Mouse (Mus musculus) gastrocnemius, adult 2 months (tissue): ENCODE data around the gene March1. TPM values are rescaled to one million over a fixed set of nuclear protein-coding genes. Genes with fewer than 3 reads are reported as not detected.

Experiments used
- DNase-seq: peaks from one replicate; pipeline ENCODE4 v3.0.0; 2022
- H3K27ac ChIP-seq: fragments of 200-600 bp; 2 replicates; pipeline ENCODE4 v1.8.1; 2022; ENCODE audit warnings: mild to moderate bottlenecking
- H3K4me3 ChIP-seq: fragments of 200-600 bp; 2 replicates; pipeline ENCODE4 v1.8.1; 2022; ENCODE audit warnings: mild to moderate bottlenecking, moderate library complexity
- CTCF ChIP-seq: fragments of 200-600 bp; IDR thresholded peaks from 2 replicates; pipeline ENCODE4 v1.8.1; 2022; ENCODE audit warnings: antibody characterized with exemption, mild to moderate bottlenecking, moderate library complexity
- intact Hi-C: fragments of 180-260 bp; cut with DNase I; formaldehyde crosslinking; loops from one replicate; pipeline ENCODE4 v1.15.1; 2025
- total RNA-seq, 2 experiments: library from RNA; stranded (reverse); gene quantifications; 2 replicates each; pipeline ENCODE4 v1.2.3; 2021

Gene March1
- total RNA-seq, 2 experiments from 2014 or later, result 0.20 to 0.42 TPM

DNA sequence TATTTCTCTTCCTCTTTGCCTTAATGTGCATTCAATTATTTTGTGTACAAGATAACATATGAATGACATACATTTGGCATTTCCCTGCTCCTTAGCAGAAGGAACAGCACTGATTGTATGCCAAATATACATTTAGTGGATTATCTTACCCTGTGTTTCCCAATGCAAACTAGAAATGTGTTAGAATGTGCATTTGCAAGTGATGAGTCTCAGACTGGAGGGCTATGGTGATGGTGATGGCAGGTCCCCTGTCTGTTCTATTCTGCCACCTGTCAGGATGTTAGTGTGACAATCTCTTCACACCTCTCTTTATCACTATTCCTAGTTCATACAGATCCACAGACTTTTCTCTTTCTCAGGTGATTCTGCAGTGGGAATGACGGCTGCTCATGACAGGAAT is 480.4 kb downstream of the March1 start:
- intact Hi-C loops, result no loop called here
- DNase-seq, result no peak
- H3K4me3 ChIP-seq, result no peak overlapping the region
- no peak overlapping the region for H3K27ac ChIP-seq
- no peak for TF ChIP-seq CTCF

DNA sequence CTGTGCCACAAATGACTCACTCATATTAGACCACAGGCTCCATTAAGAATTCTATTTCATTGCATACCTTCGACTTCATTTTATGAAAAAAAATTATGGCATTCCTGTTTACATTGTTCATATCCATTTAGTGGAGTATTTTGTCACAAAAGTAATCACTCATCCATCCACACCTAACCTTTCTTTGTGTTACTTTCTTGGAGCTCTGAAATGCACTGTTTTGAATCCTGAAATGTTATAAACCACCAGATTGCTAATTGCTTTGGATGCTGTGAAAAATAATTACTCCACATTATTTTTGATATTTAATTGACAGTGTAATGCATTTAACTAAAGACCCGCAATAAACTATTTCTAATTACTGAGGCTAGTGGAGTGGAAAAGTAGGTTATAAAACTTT is 501.6 kb downstream of the March1 start:
- DNase-seq, result no peak
- Histone ChIP-seq H3K27ac (no peak overlapping the region), H3K4me3 (no peak overlapping the region)
- no peak for TF ChIP-seq CTCF
- intact Hi-C loops, result no loop called here

DNA sequence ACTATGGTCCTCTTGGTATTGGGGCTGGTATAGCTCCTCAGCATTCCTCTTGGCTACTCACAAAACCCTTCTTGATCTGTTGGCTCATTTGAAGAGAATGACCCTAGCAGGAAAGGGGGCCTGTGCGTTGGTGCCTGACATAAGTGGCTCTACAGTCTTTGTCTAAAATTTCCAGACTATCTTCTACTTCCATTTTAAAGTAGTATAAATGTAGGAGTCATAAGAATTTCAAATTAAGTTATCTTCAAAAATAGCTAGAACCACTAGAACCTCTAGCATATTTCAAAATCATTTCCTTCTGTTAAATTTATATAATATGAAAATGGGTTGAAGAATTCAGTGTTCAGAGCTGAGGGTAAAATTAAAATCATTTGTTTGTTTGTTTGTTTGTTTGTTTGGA is 541.9 kb downstream of the March1 start:
- DNase-seq, result no peak
- no peak for TF ChIP-seq CTCF
- Histone ChIP-seq H3K4me3 (no peak overlapping the region), H3K27ac (no peak overlapping the region)
- intact Hi-C loops, result no loop called here

DNA sequence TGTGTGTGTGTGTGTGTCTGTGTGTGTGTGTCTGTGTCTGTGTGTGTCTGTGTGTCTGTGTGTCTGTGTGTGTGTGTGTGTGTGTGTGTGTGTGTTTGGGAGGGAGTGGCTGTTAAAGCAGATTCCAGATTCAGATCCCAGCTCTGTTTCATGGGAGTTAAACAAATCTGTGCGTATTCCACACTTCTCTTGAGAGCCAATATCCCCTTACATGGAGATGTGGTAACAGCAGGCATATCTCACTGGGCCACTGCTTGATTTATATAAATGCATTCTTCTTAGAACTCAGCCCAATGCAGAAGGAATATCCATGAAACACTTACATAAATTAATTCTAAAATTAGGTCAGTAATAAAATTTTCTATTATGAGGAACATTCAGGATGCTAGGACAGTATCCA is 549.1 kb downstream of the March1 start:
- intact Hi-C loops, result no loop called here
- Histone ChIP-seq H3K4me3 (no peak overlapping the region), H3K27ac (no peak overlapping the region)
- no peak for DNase-seq
- no peak for TF ChIP-seq CTCF

DNA sequence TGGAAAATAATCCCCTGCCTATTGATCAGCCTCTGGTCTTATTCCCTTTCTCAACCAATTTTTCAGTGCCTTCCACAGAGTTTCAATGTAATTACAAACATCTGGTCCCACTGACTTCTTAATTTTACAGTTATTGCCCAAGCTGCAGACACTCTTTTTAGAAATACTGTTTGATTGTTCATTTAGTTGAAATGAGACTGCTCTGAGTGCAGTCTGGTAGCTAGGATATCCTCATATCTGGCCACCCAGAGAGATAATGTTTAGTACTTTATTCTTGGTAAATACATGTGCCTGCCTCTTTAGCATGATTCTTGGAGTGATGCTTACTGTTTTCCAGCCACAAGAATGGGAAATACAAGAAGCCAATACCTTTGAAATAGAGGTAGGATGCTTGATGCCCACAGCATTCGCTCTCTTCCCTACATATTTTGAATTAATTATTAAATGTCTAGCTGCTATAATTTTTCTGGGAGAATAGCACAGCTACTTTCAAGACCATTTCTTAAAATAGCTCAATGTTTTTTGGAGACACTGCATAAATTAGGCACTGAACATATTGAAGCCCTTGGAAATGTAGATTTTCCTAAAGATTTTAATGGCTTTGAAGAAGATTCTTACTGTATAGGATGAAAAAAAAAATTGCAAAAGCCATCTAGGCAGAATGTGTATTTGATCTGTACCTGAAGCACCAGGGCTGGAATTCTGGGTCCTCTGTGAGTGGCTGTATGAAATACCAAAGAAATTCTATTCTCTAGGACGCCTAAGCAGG is 549.9 kb downstream of the March1 start:
- H3K4me3 ChIP-seq, result no peak overlapping the region
- intact Hi-C loops, result no loop called here
- H3K27ac ChIP-seq, result no peak overlapping the region
- TF ChIP-seq CTCF, result no peak
- DNase-seq, result no peak

DNA sequence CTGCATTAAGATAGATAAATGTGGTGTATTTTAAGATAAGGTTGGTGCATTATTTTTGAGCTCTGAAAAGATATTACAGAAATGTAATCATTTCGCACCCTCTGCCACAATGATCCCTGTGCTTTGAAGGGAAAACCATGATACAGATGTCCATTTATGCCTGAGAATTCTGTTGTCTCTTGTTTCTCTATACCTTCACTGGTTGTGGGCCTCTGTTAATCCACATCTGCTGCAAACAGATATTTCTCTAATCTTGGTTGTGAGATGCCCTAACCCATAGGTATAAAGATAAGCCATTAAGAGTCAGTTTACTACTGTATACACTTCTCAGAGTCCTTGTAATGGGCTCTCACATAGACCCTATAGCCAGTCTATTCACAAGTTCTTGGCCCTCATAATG is 561.6 kb downstream of the March1 start:
- intact Hi-C loops, result no loop called here
- no peak overlapping the region for H3K4me3 ChIP-seq
- DNase-seq, result no peak
- H3K27ac ChIP-seq, result no peak overlapping the region
- TF ChIP-seq CTCF, result no peak

DNA sequence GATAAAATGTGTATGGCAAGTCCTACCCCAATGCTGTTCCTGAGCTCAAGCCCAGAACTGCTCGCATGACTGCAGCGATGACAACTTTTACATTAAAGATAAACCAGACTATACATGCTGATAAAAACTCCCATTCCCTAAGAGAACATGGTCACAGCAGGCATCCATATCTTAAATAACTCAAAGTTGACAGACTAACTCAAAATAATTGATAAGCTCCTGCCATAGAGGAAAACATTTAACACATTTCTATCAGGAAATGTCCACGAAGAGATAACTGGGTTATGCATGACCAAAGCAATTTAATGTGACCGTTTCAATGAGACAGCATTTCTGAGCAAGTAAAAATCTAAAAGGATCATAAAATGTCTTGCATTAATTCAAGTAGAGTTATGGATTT is 563.6 kb downstream of the March1 start:
- H3K4me3 ChIP-seq, result no peak overlapping the region
- no peak for DNase-seq
- intact Hi-C loops, result no loop called here
- TF ChIP-seq CTCF, result no peak
- no peak overlapping the region for H3K27ac ChIP-seq

DNA sequence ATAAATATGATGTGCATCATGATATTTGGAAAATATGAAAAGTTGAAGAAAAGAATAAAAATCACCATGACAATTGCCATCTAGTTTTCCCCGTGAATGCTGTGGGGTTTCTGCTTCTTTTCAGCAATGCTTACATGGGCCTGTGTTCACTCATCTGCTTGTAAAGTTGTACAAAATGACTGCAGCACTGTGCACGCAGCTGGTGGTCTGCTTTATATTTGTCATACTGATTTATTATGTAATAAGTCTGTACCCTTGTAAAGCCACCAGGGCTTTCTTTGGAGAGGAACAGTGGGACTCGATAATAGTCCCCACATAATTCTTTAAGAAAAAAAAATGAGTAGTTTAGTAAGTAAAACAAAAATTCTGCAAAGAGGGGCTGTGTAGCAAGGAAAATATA is 564.6 kb downstream of the March1 start:
- no peak for DNase-seq
- intact Hi-C loops, result no loop called here
- H3K27ac ChIP-seq, result no peak overlapping the region
- H3K4me3 ChIP-seq, result no peak overlapping the region
- no peak for TF ChIP-seq CTCF

DNA sequence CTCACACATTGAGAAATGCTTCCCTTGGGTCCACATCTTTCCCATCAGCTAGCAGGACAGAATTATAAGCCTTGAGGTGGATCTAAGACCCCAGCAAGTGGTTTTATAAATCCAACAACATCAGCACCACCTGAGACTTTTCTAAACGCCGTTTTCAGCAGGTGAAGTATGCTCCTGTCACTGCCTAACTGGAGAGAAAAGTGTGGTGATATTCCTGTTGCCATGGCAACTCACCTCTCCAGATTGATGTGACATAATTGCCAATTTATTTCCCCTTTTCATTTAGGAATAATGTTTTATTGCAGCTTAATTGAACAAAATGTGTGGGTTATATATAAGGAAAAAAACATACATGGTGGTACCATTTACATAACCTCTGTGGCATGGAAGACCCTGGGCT is 565.8 kb downstream of the March1 start:
- intact Hi-C loops, result no loop called here
- DNase-seq, result no peak
- TF ChIP-seq CTCF, result no peak
- Histone ChIP-seq H3K27ac (no peak overlapping the region), H3K4me3 (no peak overlapping the region)

DNA sequence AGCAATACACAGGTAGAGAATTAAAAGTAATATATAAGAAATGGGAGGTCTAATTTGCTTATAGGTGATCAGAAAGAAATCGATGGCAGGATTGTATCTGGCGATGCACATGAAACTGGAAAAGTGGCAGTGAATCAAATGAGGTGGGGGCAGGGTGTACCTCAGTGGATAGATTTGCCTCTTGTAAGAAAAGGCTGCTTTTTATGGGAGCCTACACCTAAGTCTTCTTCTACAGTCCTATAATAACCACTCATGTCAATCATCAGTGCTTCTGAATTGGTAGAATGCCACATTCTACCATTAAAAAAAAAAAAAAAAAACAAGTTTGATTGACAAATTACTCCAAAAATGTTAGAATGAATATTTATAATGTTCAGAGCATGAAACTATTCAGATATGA is 567.5 kb downstream of the March1 start:
- no peak overlapping the region for H3K27ac ChIP-seq
- TF ChIP-seq CTCF, result no peak
- no peak overlapping the region for H3K4me3 ChIP-seq
- no peak for DNase-seq
- intact Hi-C loops, result no loop called here

DNA sequence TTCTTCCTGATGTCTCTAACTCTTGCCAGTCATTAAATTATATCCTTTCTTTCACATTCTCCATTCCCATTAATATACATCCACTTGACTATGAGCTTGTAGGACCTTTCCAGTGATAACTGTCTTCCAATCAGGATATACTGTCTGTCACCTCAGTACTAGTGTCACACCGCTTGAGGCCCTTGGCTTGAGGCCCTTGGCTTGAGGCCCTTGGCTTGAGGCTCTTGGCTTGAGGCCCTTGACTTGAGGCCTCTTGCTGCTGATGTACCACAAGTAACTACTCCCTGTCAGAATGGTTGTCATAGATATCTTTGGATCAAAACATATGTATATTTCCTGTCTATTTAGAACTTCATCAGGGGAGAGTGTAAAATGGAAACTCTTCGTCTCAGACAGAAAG is 576.7 kb downstream of the March1 start:
- TF ChIP-seq CTCF, result no peak
- Histone ChIP-seq H3K4me3 (no peak overlapping the region), H3K27ac (no peak overlapping the region)
- no peak for DNase-seq
- intact Hi-C loops, result no loop called here

DNA sequence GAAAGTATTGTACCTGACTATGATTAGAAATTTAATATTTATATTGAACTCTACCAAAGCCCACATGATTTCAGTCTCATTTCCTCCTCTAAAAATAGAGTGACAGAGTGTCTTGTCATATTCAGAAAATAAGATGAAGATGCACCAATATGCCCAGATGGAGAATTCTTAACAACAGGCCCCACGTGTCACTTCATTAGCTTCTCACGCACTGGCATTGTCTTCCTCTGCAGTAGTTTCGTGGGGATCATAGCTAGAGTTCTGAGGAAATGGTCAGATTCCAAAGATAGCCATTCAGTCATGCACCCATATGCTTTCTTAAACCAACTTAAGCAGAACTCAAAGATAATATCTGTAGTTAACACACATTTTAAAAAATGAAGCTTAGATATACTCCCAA is 582.5 kb downstream of the March1 start:
- intact Hi-C loops, result no loop called here
- no peak for TF ChIP-seq CTCF
- DNase-seq, result no peak
- Histone ChIP-seq H3K27ac (no peak overlapping the region), H3K4me3 (no peak overlapping the region)

DNA sequence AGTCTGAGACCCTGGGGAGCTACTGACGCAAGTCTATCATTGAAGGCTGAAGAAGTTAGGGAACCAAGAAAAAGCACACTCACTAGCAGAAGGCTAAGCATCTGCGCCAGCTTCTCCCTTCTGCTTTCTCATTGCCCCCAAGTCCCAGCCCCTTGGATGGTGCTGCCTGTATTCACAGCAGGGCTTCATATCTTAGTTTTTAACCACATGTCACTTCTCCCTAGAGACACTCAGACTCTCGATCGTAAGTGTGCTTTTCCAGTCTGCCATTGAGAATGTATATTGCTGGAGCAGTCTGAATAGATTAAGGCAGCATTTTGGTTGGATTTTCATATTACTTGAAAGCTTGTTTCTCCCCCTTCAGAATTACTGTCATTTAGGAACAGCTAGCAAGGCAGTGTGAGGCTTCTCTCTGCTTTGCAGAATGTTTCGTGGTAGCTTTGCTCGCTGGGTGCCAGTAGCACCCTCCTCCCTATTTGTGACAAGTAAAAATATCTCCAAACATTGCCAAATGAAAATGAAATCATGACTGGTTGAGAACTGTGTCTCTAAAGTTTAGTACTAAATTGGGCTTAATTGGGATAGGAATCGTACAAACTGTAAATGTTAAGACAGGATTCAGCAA is 586.2 kb downstream of the March1 start:
- no peak for TF ChIP-seq CTCF
- H3K4me3 ChIP-seq, result no peak overlapping the region
- DNase-seq, result no peak
- H3K27ac ChIP-seq, result no peak overlapping the region
- intact Hi-C loops, result no loop called here

DNA sequence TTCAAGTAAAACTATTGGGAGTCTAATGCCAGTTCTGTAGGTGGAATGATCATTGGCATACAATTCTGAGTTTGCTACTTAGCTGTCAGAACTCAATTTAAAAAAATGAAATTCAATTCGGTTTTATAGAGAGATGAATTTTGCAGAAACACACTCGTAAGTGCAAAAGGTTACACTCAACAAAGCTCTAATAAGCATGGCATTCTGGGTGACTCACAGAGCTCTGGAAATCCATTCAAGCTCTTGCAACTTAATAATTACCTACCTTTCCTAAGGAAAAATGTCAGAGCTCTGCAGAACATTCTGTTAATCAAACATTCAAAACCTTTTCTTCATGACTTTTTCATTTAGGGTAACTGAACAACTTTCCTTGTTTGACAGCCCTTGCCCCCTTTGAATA is 591.9 kb downstream of the March1 start:
- no peak overlapping the region for H3K4me3 ChIP-seq
- H3K27ac ChIP-seq, result no peak overlapping the region
- intact Hi-C loops, result no loop called here
- TF ChIP-seq CTCF, result no peak
- DNase-seq, result no peak
